In genomic region chr19:45076586-45077510, GRCm38 (mm10) we compare ENCODE assay signal across 8 mouse cellular contexts. TPM values are rescaled to one million over a fixed set of nuclear protein-coding genes. Genes with fewer than 3 reads are reported as not detected.
DNase-seq lines count a peak whose midpoint lies in the region; ATAC-seq and TF ChIP-seq lines count a peak whose summit lies in the region.

No protein-coding gene starts in this region.

- H3K79me2 ChIP-seq in liver, adult 2 months (ENCODE audit: control insufficient read depth, insufficient read depth, low read length): no peaks in the 10 kb centered on the region

- peaks cover 62% of the 10 kb centered on the region for H3K27me3 ChIP-seq in forebrain, embryonic 14.5 days (replicated peaks; ENCODE audit: control insufficient read depth, insufficient read depth, low read length)
- H3K27me3 ChIP-seq in hindbrain, embryonic 16.5 days (replicated peaks; ENCODE audit: control insufficient read depth, insufficient read depth, low read length): peaks cover 37% of the 10 kb centered on the region
- peaks cover 8% of the 10 kb centered on the region; the same call in 1 of the 2 replicates for H3K27me3 ChIP-seq in liver, adult 2 months (ENCODE audit: control insufficient read depth, insufficient read depth, low read length)
- peaks cover 49% of the 10 kb centered on the region for H3K27me3 ChIP-seq in midbrain, postnatal 0 days (ENCODE audit: insufficient read depth, low read length)

- DNase-seq in CD4-positive, CD25-positive, alpha-beta regulatory T cell, adult 2 months (ENCODE audit: low read depth, low spot score): peak; percentile 74
- peak; percentile 78 for DNase-seq in cerebellum, adult 11-12 months
- peak; percentile 53 for DNase-seq in forebrain, embryonic 14.5 days (ENCODE audit: low spot score)
- peak; percentile 42 for DNase-seq in liver, adult 2 months (ENCODE audit: extremely low read depth, low read depth, low spot score)
- DNase-seq in midbrain, postnatal 0 days (ENCODE audit: low spot score): no peak
- peak; percentile 87 for DNase-seq in testis, postnatal 10 days (ENCODE audit: low spot score)

- no peak overlapping the region for H3K9ac ChIP-seq in forebrain, embryonic 14.5 days (ENCODE audit: low read length)
- peak overlapping the region; percentile 50 for H3K9ac ChIP-seq in hindbrain, embryonic 16.5 days (ENCODE audit: low read depth, low read length)
- peak overlapping the region; percentile 64 for H3K9ac ChIP-seq in liver, adult 2 months (ENCODE audit: low read depth, low read length)
- no peak overlapping the region; the same call in 1 of the 2 replicates for H3K9ac ChIP-seq in midbrain, postnatal 0 days (replicated peaks; ENCODE audit: low read length, poor library complexity, severe bottlenecking)

- no peak for TF ChIP-seq POLR2A in liver, adult 2 months (IDR thresholded peaks at IDR 0.05; ENCODE audit: extremely low read depth, insufficient read depth, low read length)

- no peaks in the 10 kb centered on the region for H3K36me3 ChIP-seq in forebrain, embryonic 14.5 days (ENCODE audit: control insufficient read depth, insufficient read depth, low read length)
- no peaks in the 10 kb centered on the region for H3K36me3 ChIP-seq in hindbrain, embryonic 16.5 days (ENCODE audit: control insufficient read depth, insufficient read depth, low read length)
- H3K36me3 ChIP-seq in liver, adult 2 months (ENCODE audit: control insufficient read depth, insufficient read depth, low read length): no peaks in the 10 kb centered on the region
- H3K36me3 ChIP-seq in midbrain, postnatal 0 days (ENCODE audit: insufficient read depth, low read length): no peaks in the 10 kb centered on the region

- no peak for ATAC-seq in CD4-positive, CD25-positive, alpha-beta regulatory T cell, adult 4 months
- ATAC-seq in forebrain, embryonic 14.5 days: no peak
- ATAC-seq in hindbrain, embryonic 16.5 days: no peak
- no peak for ATAC-seq in midbrain, postnatal 0 days (ENCODE audit: low FRiP score)

- H3K4me2 ChIP-seq in forebrain, embryonic 14.5 days (ENCODE audit: low read length): peak overlapping the region; percentile 56
- peak overlapping the region; percentile 61 for H3K4me2 ChIP-seq in hindbrain, embryonic 16.5 days (ENCODE audit: low read length)
- H3K4me2 ChIP-seq in midbrain, postnatal 0 days (ENCODE audit: low read depth, low read length, poor library complexity, severe bottlenecking): peak overlapping the region; percentile 46

- WGBS in forebrain, embryonic 14.5 days: 1% methylated on average over 62 of the region's 62 CpGs
- 0% methylated on average over 60 of the region's 62 CpGs for WGBS in hindbrain, embryonic 16.5 days
- 2% methylated on average over 62 of the region's 62 CpGs for WGBS in liver, adult 2 months
- WGBS in midbrain, postnatal 0 days: under 1% methylated on average over 62 of the region's 62 CpGs

- no peaks in the 10 kb centered on the region for H3K9me3 ChIP-seq in forebrain, embryonic 14.5 days (replicated peaks; ENCODE audit: control insufficient read depth, low read length)
- no peaks in the 10 kb centered on the region for H3K9me3 ChIP-seq in hindbrain, embryonic 16.5 days (ENCODE audit: control insufficient read depth, low read length)
- H3K9me3 ChIP-seq in midbrain, postnatal 0 days (ENCODE audit: low read length): no peaks in the 10 kb centered on the region

- no peak overlapping the region for H3K27ac ChIP-seq in forebrain, embryonic 14.5 days (ENCODE audit: low read depth, low read length)
- no peak overlapping the region for H3K27ac ChIP-seq in hindbrain, embryonic 16.5 days (ENCODE audit: low read depth, low read length)
- H3K27ac ChIP-seq in liver, adult 2 months (replicated peaks; ENCODE audit: insufficient read depth, low read depth, low read length): no peak overlapping the region
- no peak overlapping the region for H3K27ac ChIP-seq in midbrain, postnatal 0 days (ENCODE audit: low read depth, low read length)

- H3K4me3 ChIP-seq in forebrain, embryonic 14.5 days (ENCODE audit: low read depth, low read length): peak overlapping the region; percentile 33
- peak overlapping the region; percentile 41 for H3K4me3 ChIP-seq in hindbrain, embryonic 16.5 days (ENCODE audit: low read length)
- H3K4me3 ChIP-seq in liver, adult 2 months (ENCODE audit: insufficient read depth, low read depth, low read length): peak overlapping the region; percentile 53
- peak overlapping the region; percentile 29 for H3K4me3 ChIP-seq in midbrain, postnatal 0 days (ENCODE audit: low read depth, low read length)

- peaks cover 29% of the 10 kb centered on the region for H3K4me1 ChIP-seq in forebrain, embryonic 14.5 days (ENCODE audit: control insufficient read depth, insufficient read depth, low read length)
- H3K4me1 ChIP-seq in hindbrain, embryonic 16.5 days (ENCODE audit: control insufficient read depth, insufficient read depth, low read depth, low read length): peaks cover 38% of the 10 kb centered on the region
- peaks cover 8% of the 10 kb centered on the region for H3K4me1 ChIP-seq in liver, adult 2 months (ENCODE audit: control insufficient read depth, insufficient read depth, low read length)
- H3K4me1 ChIP-seq in midbrain, postnatal 0 days (ENCODE audit: insufficient read depth, low read length): 0 out of 2 replicates have a peak, but pooled peaks cover 4% of the 10 kb centered on the region

- TF ChIP-seq CTCF in liver, adult 2 months (IDR thresholded peaks at IDR 0.05; ENCODE audit: low read depth, low read length): peak; percentile 75
- TF ChIP-seq CTCF in midbrain, postnatal 0 days (IDR thresholded peaks at IDR 0.05): peak; percentile 66

RNA-seq across cellular contexts. Expression of gene Kazald1, which starts 1.8 kb away (rescaled TPM):
- polyA plus RNA-seq in CD4-positive, CD25-positive, alpha-beta regulatory T cell, adult 4 months (2017; shearing (Covaris generic)): 1 to 10 TPM in 1 of 2 experiments, under 1 TPM in 1; 0.76 to 1.2 TPM
- 1.1 TPM in 2 replicates for polyA plus RNA-seq in forebrain, embryonic 14.5 days (2014; fragmentation: Nextera tagmentation; extraction: Ambion mirVana)
- polyA plus RNA-seq in hindbrain, embryonic 16.5 days (2015; fragmentation: Nextera tagmentation; extraction: Ambion mirVana): 4.0 and 5.5 TPM in 2 replicates
- 0.67 and 1.2 TPM in 2 replicates for total RNA-seq in liver, adult 2 months (2014; rRNA removed)
- polyA plus RNA-seq in liver, adult 2 months (2012; rRNA removed): 1.1 and 1.2 TPM in 2 replicates
- 0.94 and 2.2 TPM in 2 replicates for total RNA-seq in midbrain, postnatal 0 days (2014; rRNA removed)
- 2.2 and 2.3 TPM in 2 replicates for polyA plus RNA-seq in midbrain, postnatal 0 days (2015; fragmentation: Nextera tagmentation; extraction: Ambion mirVana)

RNA-seq across cellular contexts. Expression of gene Sfxn3, which starts 29.5 kb away (rescaled TPM):
- 100 to 1,000 TPM in 1 of 2 experiments, 10 to 100 TPM in 1; 92.5 to 132 TPM for polyA plus RNA-seq in CD4-positive, CD25-positive, alpha-beta regulatory T cell, adult 4 months (2017; shearing (Covaris generic))
- polyA plus RNA-seq in forebrain, embryonic 14.5 days (2014; fragmentation: Nextera tagmentation; extraction: Ambion mirVana): 54.2 and 56.5 TPM in 2 replicates
- 76.8 and 85.4 TPM in 2 replicates for polyA plus RNA-seq in hindbrain, embryonic 16.5 days (2015; fragmentation: Nextera tagmentation; extraction: Ambion mirVana)
- total RNA-seq in liver, adult 2 months (2014; rRNA removed): 0.65 and 0.94 TPM in 2 replicates
- polyA plus RNA-seq in liver, adult 2 months (2012; rRNA removed): 0.76 and 1.5 TPM in 2 replicates
- total RNA-seq in midbrain, postnatal 0 days (2014; rRNA removed): 72.2 and 85.8 TPM in 2 replicates
- 101 and 102 TPM in 2 replicates for polyA plus RNA-seq in midbrain, postnatal 0 days (2015; fragmentation: Nextera tagmentation; extraction: Ambion mirVana)

RNA-seq across cellular contexts. Expression of gene Pdzd7, which starts 31.3 kb away (rescaled TPM):
- polyA plus RNA-seq in CD4-positive, CD25-positive, alpha-beta regulatory T cell, adult 4 months (2017; shearing (Covaris generic)): not detected
- 1.1 and 1.8 TPM in 2 replicates for polyA plus RNA-seq in forebrain, embryonic 14.5 days (2014; fragmentation: Nextera tagmentation; extraction: Ambion mirVana)
- 3.0 and 3.2 TPM in 2 replicates for polyA plus RNA-seq in hindbrain, embryonic 16.5 days (2015; fragmentation: Nextera tagmentation; extraction: Ambion mirVana)
- not detected in 2 replicates for total RNA-seq in liver, adult 2 months (2014; rRNA removed)
- polyA plus RNA-seq in liver, adult 2 months (2012; rRNA removed): 0.06 TPM in 1 of 2 replicates, not detected in the other
- 5.9 and 7.2 TPM in 2 replicates for total RNA-seq in midbrain, postnatal 0 days (2014; rRNA removed)
- 2.9 and 3.4 TPM in 2 replicates for polyA plus RNA-seq in midbrain, postnatal 0 days (2015; fragmentation: Nextera tagmentation; extraction: Ambion mirVana)

Comparison
In these comparisons a context has a peak if more than half of its experiments do, and no peak if none do; other contexts are left out.
1. H3K9ac ChIP-seq: peak in hindbrain, embryonic 16.5 days (single experiment) and liver, adult 2 months (single experiment); none in forebrain, embryonic 14.5 days (single experiment) and midbrain, postnatal 0 days (single experiment).
2. RNA of gene Sfxn3, which starts 29.5 kb away (polyA plus RNA-seq): 92.5 to 132 TPM in CD4-positive, CD25-positive, alpha-beta regulatory T cell, adult 4 months, 101 to 102 TPM in midbrain, postnatal 0 days, 76.8 to 85.4 TPM in hindbrain, embryonic 16.5 days and 54.2 to 56.5 TPM in forebrain, embryonic 14.5 days; 0.76 to 1.5 TPM in liver, adult 2 months; every median in the first group is over 10 times any median in the second.
3. Peak in every context shown above with its lines, with median percentiles within 50 percentile points of each other: H3K4me2 ChIP-seq and H3K4me3 ChIP-seq.